Mouse (Mus musculus): Measurements from ENCODE around the gene Nfkbib. TPM values are rescaled to one million over a fixed set of nuclear protein-coding genes. Genes with fewer than 3 reads are reported as not detected.

Nfkbib gene
- polyA plus RNA-seq, 1 experiment: 134 TPM

- Histone ChIP-seq H3K27me3 (ENCODE audit: control insufficient read depth, insufficient read depth, low read length) (no peaks in the 10 kb centered on the region), H3K4me3 (ENCODE audit: control insufficient read depth, low read depth, low read length) (no peak overlapping the region), H3K4me1 (ENCODE audit: control insufficient read depth, insufficient read depth, low read length) (peaks cover 11% of the 10 kb centered on the region), H3K27ac (ENCODE audit: control insufficient read depth, insufficient read depth, low read depth, low read length) (no peak overlapping the region), H3K36me3 (ENCODE audit: control insufficient read depth, insufficient read depth, low read length) (no peaks in the 10 kb centered on the region)
- TF ChIP-seq CTCF (IDR thresholded peaks at IDR 0.05; ENCODE audit: control insufficient read depth, insufficient read depth, insufficient replicate concordance, low read depth, low read length) (peak; percentile 31; the same call in 1 of the 2 replicates), POLR2A (IDR thresholded peaks at IDR 0.05; ENCODE audit: control insufficient read depth, low read depth, low read length) (no peak)
These were observed 39.5 kb downstream of the Nfkbib start for GRCm38 (mm10) chr7:28727649-28728340.

- Histone ChIP-seq H3K27me3 (ENCODE audit: control insufficient read depth, insufficient read depth, low read length) (no peaks in the 10 kb centered on the region), H3K4me3 (ENCODE audit: control insufficient read depth, low read depth, low read length) (peak overlapping the region; percentile 65), H3K4me1 (ENCODE audit: control insufficient read depth, insufficient read depth, low read length) (peaks cover 4% of the 10 kb centered on the region; the same call in 1 of the 2 replicates), H3K27ac (ENCODE audit: control insufficient read depth, insufficient read depth, low read depth, low read length) (no peak overlapping the region), H3K36me3 (ENCODE audit: control insufficient read depth, insufficient read depth, low read length) (no peaks in the 10 kb centered on the region)
- TF ChIP-seq POLR2A (IDR thresholded peaks at IDR 0.05; ENCODE audit: control insufficient read depth, low read depth, low read length) (no peak), CTCF (IDR thresholded peaks at IDR 0.05; ENCODE audit: control insufficient read depth, insufficient read depth, insufficient replicate concordance, low read depth, low read length) (peak; percentile 87)
These were observed 40.7 kb downstream of the Nfkbib start for GRCm38 (mm10) chr7:28726600-28726999.

GRCm38 (mm10) chr7:28724613-28725012, 42.7 kb downstream of the Nfkbib start:
- TF ChIP-seq POLR2A (IDR thresholded peaks at IDR 0.05; ENCODE audit: control insufficient read depth, low read depth, low read length) (no peak), CTCF (IDR thresholded peaks at IDR 0.05; ENCODE audit: control insufficient read depth, insufficient read depth, insufficient replicate concordance, low read depth, low read length) (no peak)
- Histone ChIP-seq H3K27me3 (ENCODE audit: control insufficient read depth, insufficient read depth, low read length) (no peaks in the 10 kb centered on the region), H3K4me1 (ENCODE audit: control insufficient read depth, insufficient read depth, low read length) (peaks cover 4% of the 10 kb centered on the region; the same call in 1 of the 2 replicates), H3K4me3 (ENCODE audit: control insufficient read depth, low read depth, low read length) (no peak overlapping the region), H3K36me3 (ENCODE audit: control insufficient read depth, insufficient read depth, low read length) (no peaks in the 10 kb centered on the region), H3K27ac (ENCODE audit: control insufficient read depth, insufficient read depth, low read depth, low read length) (no peak overlapping the region)

GRCm38 (mm10) chr7:28722079-28722478, 45.2 kb downstream of the Nfkbib start:
- no peaks in the 10 kb centered on the region for H3K36me3 ChIP-seq (ENCODE audit: control insufficient read depth, insufficient read depth, low read length)

GRCm38 (mm10) chr7:28720753-28721537, 46.4 kb downstream of the Nfkbib start:
- Histone ChIP-seq H3K4me1 (ENCODE audit: control insufficient read depth, insufficient read depth, low read length) (peaks cover 2% of the 10 kb centered on the region; the same call in 1 of the 2 replicates), H3K4me3 (ENCODE audit: control insufficient read depth, low read depth, low read length) (no peak overlapping the region), H3K27me3 (ENCODE audit: control insufficient read depth, insufficient read depth, low read length) (peaks cover 2% of the 10 kb centered on the region; the same call in 1 of the 2 replicates), H3K36me3 (ENCODE audit: control insufficient read depth, insufficient read depth, low read length) (no peaks in the 10 kb centered on the region), H3K27ac (ENCODE audit: control insufficient read depth, insufficient read depth, low read depth, low read length) (no peak overlapping the region)
- no peak for TF ChIP-seq CTCF (IDR thresholded peaks at IDR 0.05; ENCODE audit: control insufficient read depth, insufficient read depth, insufficient replicate concordance, low read depth, low read length)
- TF ChIP-seq POLR2A (IDR thresholded peaks at IDR 0.05; ENCODE audit: control insufficient read depth, low read depth, low read length): no peak

More at GRCm38 (mm10) chr7:28722079-28722478, 45.2 kb downstream of the Nfkbib start:
- H3K27ac ChIP-seq (ENCODE audit: control insufficient read depth, insufficient read depth, low read depth, low read length): no peak overlapping the region
- H3K27me3 ChIP-seq (ENCODE audit: control insufficient read depth, insufficient read depth, low read length): no peaks in the 10 kb centered on the region
- no peak overlapping the region for H3K4me3 ChIP-seq (ENCODE audit: control insufficient read depth, low read depth, low read length)
- TF ChIP-seq CTCF (IDR thresholded peaks at IDR 0.05; ENCODE audit: control insufficient read depth, insufficient read depth, insufficient replicate concordance, low read depth, low read length): no peak; the same call in 1 of the 2 replicates
- TF ChIP-seq POLR2A (IDR thresholded peaks at IDR 0.05; ENCODE audit: control insufficient read depth, low read depth, low read length): no peak
- H3K4me1 ChIP-seq (ENCODE audit: control insufficient read depth, insufficient read depth, low read length): no peaks in the 10 kb centered on the region; the same call in none of the 2 replicates

GRCm38 (mm10) chr7:28719650-28720049, 47.7 kb downstream of the Nfkbib start:
- Histone ChIP-seq H3K4me3 (ENCODE audit: control insufficient read depth, low read depth, low read length) (no peak overlapping the region), H3K36me3 (ENCODE audit: control insufficient read depth, insufficient read depth, low read length) (no peaks in the 10 kb centered on the region), H3K4me1 (ENCODE audit: control insufficient read depth, insufficient read depth, low read length) (peaks cover 2% of the 10 kb centered on the region; the same call in 1 of the 2 replicates), H3K27ac (ENCODE audit: control insufficient read depth, insufficient read depth, low read depth, low read length) (no peak overlapping the region), H3K27me3 (ENCODE audit: control insufficient read depth, insufficient read depth, low read length) (peaks cover 2% of the 10 kb centered on the region; the same call in 1 of the 2 replicates)
- TF ChIP-seq POLR2A (IDR thresholded peaks at IDR 0.05; ENCODE audit: control insufficient read depth, low read depth, low read length) (no peak), CTCF (IDR thresholded peaks at IDR 0.05; ENCODE audit: control insufficient read depth, insufficient read depth, insufficient replicate concordance, low read depth, low read length) (no peak)

- TF ChIP-seq POLR2A (IDR thresholded peaks at IDR 0.05; ENCODE audit: control insufficient read depth, low read depth, low read length): no peak
- TF ChIP-seq CTCF (IDR thresholded peaks at IDR 0.05; ENCODE audit: control insufficient read depth, insufficient read depth, insufficient replicate concordance, low read depth, low read length): no peak
- H3K36me3 ChIP-seq (ENCODE audit: control insufficient read depth, insufficient read depth, low read length): no peaks in the 10 kb centered on the region
- H3K4me3 ChIP-seq (ENCODE audit: control insufficient read depth, low read depth, low read length): no peak overlapping the region
- H3K27me3 ChIP-seq (ENCODE audit: control insufficient read depth, insufficient read depth, low read length): peaks cover 2% of the 10 kb centered on the region; the same call in 1 of the 2 replicates
- peaks cover 2% of the 10 kb centered on the region; the same call in 1 of the 2 replicates for H3K4me1 ChIP-seq (ENCODE audit: control insufficient read depth, insufficient read depth, low read length)
- H3K27ac ChIP-seq (ENCODE audit: control insufficient read depth, insufficient read depth, low read depth, low read length): no peak overlapping the region
These were observed 48.2 kb downstream of the Nfkbib start for GRCm38 (mm10) chr7:28719159-28719558.
